Mouse (Mus musculus) neural tube, embryonic 13.5 days (tissue): ENCODE data around the gene Gm4214. TPM values are rescaled to one million over a fixed set of nuclear protein-coding genes. Genes with fewer than 3 reads are reported as not detected.
"Not testable (repeated sequence)": the region's sequence is repeated elsewhere in the genome, so short reads cannot be mapped to it uniquely, and the experiment has no call there.

Source experiments
- ATAC-seq: fragments of 200-750 bp; cut with Nextera tagmentation; 2 replicates; pipeline ENCODE4 v1.8.0; 2017; ENCODE audit warnings: low read depth, mild to moderate bottlenecking, moderate TSS enrichment, moderate library complexity
- H3K27ac ChIP-seq: fragments of 300-500 bp; sonication (generic); replicated peaks from 2 replicates; pipeline ENCODE4 v1.5.1; 2015; ENCODE audit warnings: moderate library complexity, mild to moderate bottlenecking, inconsistent platforms
- H3K27me3 ChIP-seq: fragments of 300-500 bp; sonication (generic); 2 replicates; pipeline ENCODE4 v1.6.1; 2015; ENCODE audit warnings: mild to moderate bottlenecking, inconsistent platforms
- H3K36me3 ChIP-seq: fragments of 300-500 bp; sonication (generic); 2 replicates; pipeline ENCODE4 v1.6.1; 2015; ENCODE audit warnings: mild to moderate bottlenecking, inconsistent platforms
- H3K4me1 ChIP-seq: fragments of 300-500 bp; sonication (generic); replicated peaks from 2 replicates; pipeline ENCODE4 v1.6.1; 2015; ENCODE audit warnings: inconsistent platforms
- H3K4me2 ChIP-seq: fragments of 300-500 bp; sonication (generic); 2 replicates; pipeline ENCODE4 v1.6.1; 2015; ENCODE audit warnings: inconsistent platforms, mild to moderate bottlenecking, moderate library complexity
- H3K4me3 ChIP-seq: fragments of 300-500 bp; sonication (generic); 2 replicates; pipeline ENCODE4 v1.5.1; 2015; ENCODE audit warnings: mild to moderate bottlenecking, inconsistent platforms
- H3K9ac ChIP-seq: fragments of 300-500 bp; sonication (generic); 2 replicates; pipeline ENCODE4 v1.6.1; 2015; ENCODE audit warnings: moderate library complexity, mild to moderate bottlenecking, inconsistent platforms
- H3K9me3 ChIP-seq: fragments of 300-500 bp; sonication (generic); 2 replicates; pipeline ENCODE4 v1.6.1; 2016; ENCODE audit warnings: inconsistent platforms
- WGBS: fragments of 180-500 bp; shearing (Covaris S2); methylation state at CpG from one replicate; pipeline ENCODE4 v1.1.7; 2015; 5-methylcytosine and 5-hydroxymethylcytosine counted together
- polyA plus RNA-seq: library from polyadenylated mRNA; unstranded; fragments of >200 nt; fragmentation: Nextera tagmentation; extraction: Ambion mirVana; gene quantifications from 2 replicates; pipeline ENCODE4 v1.2.1, GENCODE M21; 2015

The Gm4214 gene
- not detected in 2 replicates for polyA plus RNA-seq

GRCm38 (mm10) chr7:22984573-22984972, at the start of gene Gm4214:
Gm4214 (minus strand) TSS chr7:22984673.
- not testable (repeated sequence) for H3K9ac ChIP-seq, H3K27me3 ChIP-seq, ATAC-seq, H3K36me3 ChIP-seq, H3K4me2 ChIP-seq, H3K4me3 ChIP-seq, H3K4me1 ChIP-seq, H3K9me3 ChIP-seq, H3K27ac ChIP-seq
- WGBS, result no CpG with 5 or more reads among the region's 5 CpGs

DNA sequence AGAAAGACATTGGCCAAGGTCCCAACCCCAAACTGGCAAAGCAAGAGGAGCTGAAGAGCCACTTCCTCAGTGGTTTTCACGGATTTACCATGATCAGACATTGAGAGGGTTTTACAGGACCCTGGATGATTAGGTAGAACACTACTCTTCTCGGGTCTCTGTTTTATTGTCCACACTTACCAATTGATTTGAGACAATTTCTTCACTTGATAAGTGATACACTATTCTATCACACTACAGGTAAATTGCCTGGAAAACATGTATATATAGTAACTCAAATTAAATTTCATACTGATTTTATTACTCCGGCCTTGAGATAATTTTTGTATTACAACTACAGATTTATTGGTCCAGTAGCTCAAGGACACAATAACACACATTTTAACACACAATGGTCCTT, 35.4 kb upstream of the Gm4214 start, which contains the start of gene Gm4216:
Gene Gm4216 (minus strand): TSS at position 101 of the 400 bp plus-strand sequence.
- not testable (repeated sequence) for H3K27me3 ChIP-seq, ATAC-seq, H3K4me1 ChIP-seq, H3K9me3 ChIP-seq, H3K9ac ChIP-seq, H3K4me2 ChIP-seq, H3K36me3 ChIP-seq, H3K4me3 ChIP-seq, H3K27ac ChIP-seq
- no CpG with 5 or more reads among the region's 3 CpGs for WGBS

Other genes starting within 250 kb of the Gm4214 start
- gene Vmn1r157, start 223.0 kb downstream of the Gm4214 start, polyA plus RNA-seq, result not detected in 2 replicates
- not detected in 2 replicates for gene Vmn1r158, start 193.9 kb downstream of the Gm4214 start, polyA plus RNA-seq
- gene Vmn1r159, start 141.1 kb downstream of the Gm4214 start, polyA plus RNA-seq, result not detected in 2 replicates
- gene Vmn1r160, start 113.4 kb downstream of the Gm4214 start, polyA plus RNA-seq, result not detected in 2 replicates
- gene Gm4216, start 35.2 kb upstream of the Gm4214 start, polyA plus RNA-seq, result not detected in 2 replicates
- gene Vmn1r163, start 70.9 kb upstream of the Gm4214 start, polyA plus RNA-seq, result not detected in 2 replicates
- gene Gm8720, start 82.8 kb upstream of the Gm4214 start, polyA plus RNA-seq, result not detected in 2 replicates
- not detected in 2 replicates for gene Gm10662, start 159.8 kb upstream of the Gm4214 start, polyA plus RNA-seq
- gene Vmn1r165, start 232.7 kb upstream of the Gm4214 start, polyA plus RNA-seq, result not detected in 2 replicates